Mouse (Mus musculus) G1E (cell line): ENCODE data around the gene Ipo13. TPM values are rescaled to one million over a fixed set of nuclear protein-coding genes. Genes with fewer than 3 reads are reported as not detected.

Experiments
- ATAC-seq: 2 replicates; pipeline ENCODE4 v1.8.0; 2016; ENCODE audit warnings: mild to moderate bottlenecking; ENCODE audit not compliant: insufficient number of reproducible peaks, poor library complexity, low FRiP score, severe bottlenecking; ENCODE audit errors: extremely low read depth
- DNase-seq: peaks from one replicate; pipeline ENCODE4 v3.0.0; 2012; ENCODE audit warnings: low spot score
- H3K27me3 ChIP-seq: 2 replicates; pipeline ENCODE4 v1.6.1; 2012; ENCODE audit warnings: mild to moderate bottlenecking, low read length, inconsistent platforms; ENCODE audit not compliant: insufficient read depth
- H3K36me3 ChIP-seq: replicated peaks from 2 replicates; pipeline ENCODE3; 2012; ENCODE audit warnings: mild to moderate bottlenecking, inconsistent platforms
- H3K4me1 ChIP-seq: 2 replicates; pipeline ENCODE4 v1.6.1; 2012; ENCODE audit warnings: low read depth, low read length, inconsistent platforms, mixed read lengths; ENCODE audit not compliant: insufficient read depth
- H3K4me3 ChIP-seq: 2 replicates; pipeline ENCODE4 v1.5.1; 2012; ENCODE audit warnings: low read depth, mild to moderate bottlenecking, inconsistent platforms, low read length, moderate library complexity, mixed read lengths
- H3K9me3 ChIP-seq: replicated peaks from 2 replicates; pipeline ENCODE4 v1.6.1; 2012; ENCODE audit warnings: inconsistent platforms
- CTCF ChIP-seq: IDR thresholded peaks from 2 replicates; pipeline ENCODE4 v1.5.1; 2012; ENCODE audit warnings: low read depth, low read length, inconsistent platforms, mixed read lengths
- GATA1 ChIP-seq: IDR thresholded peaks from 2 replicates; pipeline ENCODE4 v1.6.1; 2012; ENCODE audit warnings: borderline replicate concordance, low read length, inconsistent platforms, mixed read lengths
- GATA2 ChIP-seq: IDR thresholded peaks from 2 replicates; pipeline ENCODE4 v1.6.1; 2012; ENCODE audit warnings: low read depth, low read length, inconsistent platforms, borderline replicate concordance
- POLR2AphosphoS5 ChIP-seq: IDR thresholded peaks from 2 replicates; pipeline ENCODE4 v1.6.1; 2012; ENCODE audit warnings: low read depth, low read length, inconsistent platforms; ENCODE audit not compliant: insufficient replicate concordance
- TAL1 ChIP-seq: conservative IDR thresholded peaks from 2 replicates; pipeline ENCODE4 v1.6.1; 2012; ENCODE audit warnings: low read depth, low read length, inconsistent platforms, mixed read lengths
- polyA plus RNA-seq: library from polyadenylated mRNA; stranded (reverse); fragments of >175 nt; gene quantifications from 2 replicates; pipeline ENCODE4 v1.2.3, GENCODE M21; 2012
- total RNA-seq, 2 experiments: library from RNA; stranded (forward) in 1 of 2; stranded (reverse) in 1 of 2; fragments of 200-1000 nt in 1 of 2; fragments of >200 nt in 1 of 2; fragmentation: Nextera tagmentation in 1 of 2; gene quantifications; 2 replicates each; pipeline ENCODE4 v1.2.3; 2014 to 2017

The Ipo13 gene
- total and polyA plus RNA-seq, 3 experiments: 8.9 to 25.1 (median 18.8) TPM

DNA sequence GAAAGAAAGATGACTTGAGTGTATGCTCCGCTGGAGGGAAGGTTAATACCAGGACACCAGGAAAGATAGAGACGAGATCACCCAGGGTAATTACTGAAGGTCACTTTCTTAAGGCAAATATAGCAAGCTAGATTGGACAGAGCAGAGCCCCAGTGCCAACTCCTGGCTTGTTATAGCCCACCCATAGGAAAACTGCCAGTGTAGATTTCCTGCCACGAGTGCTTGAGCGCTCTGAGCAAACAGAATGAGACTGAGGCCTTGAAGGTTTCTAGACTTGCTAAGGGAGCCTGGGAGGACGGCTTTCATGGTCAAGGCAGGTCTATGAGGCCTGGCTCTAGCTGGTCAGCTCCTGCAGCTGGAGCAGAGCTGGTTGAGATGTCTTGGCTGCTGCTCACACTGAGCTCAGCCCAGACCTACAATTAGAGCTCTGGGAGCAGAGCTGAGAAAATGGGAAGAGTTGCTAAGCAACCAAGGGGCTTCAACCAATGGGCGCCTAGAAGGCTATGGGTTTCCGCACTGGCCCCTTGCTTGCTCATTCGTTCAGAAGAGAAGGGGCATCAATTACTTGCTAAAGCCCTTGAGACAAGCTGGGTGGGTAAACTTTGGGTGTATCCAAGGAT is 5.9 kb downstream of the Ipo13 start:
- H3K36me3 ChIP-seq: peaks cover 82% of the 10 kb centered on the region
- no peak overlapping the region for H3K4me3 ChIP-seq
- no peaks in the 10 kb centered on the region for H3K27me3 ChIP-seq
- peaks cover 18% of the 10 kb centered on the region for H3K4me1 ChIP-seq
- no peaks in the 10 kb centered on the region for H3K9me3 ChIP-seq
- TF ChIP-seq GATA2: no peak
- no peak for TF ChIP-seq POLR2AphosphoS5
- no peak for TF ChIP-seq TAL1
- no peak for TF ChIP-seq CTCF
- TF ChIP-seq GATA1: no peak
- no peak for DNase-seq
- no peak for ATAC-seq

- H3K9me3 ChIP-seq: no peaks in the 10 kb centered on the region
- peaks cover 89% of the 10 kb centered on the region for H3K36me3 ChIP-seq
- H3K4me1 ChIP-seq: no peaks in the 10 kb centered on the region; the same call in 1 of the 2 replicates
- ATAC-seq: no peak
- no peak for DNase-seq
- no peaks in the 10 kb centered on the region for H3K27me3 ChIP-seq
- TF ChIP-seq GATA1: no peak
- no peak for TF ChIP-seq CTCF
- no peak for TF ChIP-seq POLR2AphosphoS5
- no peak for TF ChIP-seq TAL1
- TF ChIP-seq GATA2: no peak
- no peak overlapping the region for H3K4me3 ChIP-seq
Observed at GRCm38 (mm10) chr4:117906196-117906595, 8.6 kb downstream of the Ipo13 start.

DNA sequence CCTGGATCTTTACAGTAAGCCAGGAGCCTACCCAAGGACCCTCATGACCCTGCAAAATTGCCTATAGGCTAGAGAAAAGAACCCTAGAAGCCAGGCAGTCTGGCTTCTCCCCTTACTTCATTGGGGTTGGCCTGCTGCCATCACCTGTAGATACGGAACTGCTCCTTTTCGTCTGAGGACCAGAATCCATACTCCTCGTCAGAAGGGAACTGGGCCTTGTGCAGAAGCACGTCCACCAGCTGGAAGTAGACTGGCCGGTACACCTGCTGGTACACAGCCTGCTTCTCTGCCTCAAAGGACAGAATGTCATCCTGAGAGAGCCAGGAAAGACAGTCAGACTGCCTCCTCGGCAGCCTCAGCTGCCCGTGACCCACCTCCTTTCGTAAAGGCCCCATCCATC is 10.0 kb downstream of the Ipo13 start:
- ATAC-seq (no peak), DNase-seq (no peak)
- TF ChIP-seq POLR2AphosphoS5 (no peak), GATA2 (no peak), CTCF (no peak), GATA1 (no peak), TAL1 (no peak)
- H3K27me3 ChIP-seq: no peaks in the 10 kb centered on the region
- H3K4me3 ChIP-seq: no peak overlapping the region
- no peaks in the 10 kb centered on the region for H3K9me3 ChIP-seq
- peaks cover 94% of the 10 kb centered on the region for H3K36me3 ChIP-seq
- no peaks in the 10 kb centered on the region; the same call in 1 of the 2 replicates for H3K4me1 ChIP-seq

DNA sequence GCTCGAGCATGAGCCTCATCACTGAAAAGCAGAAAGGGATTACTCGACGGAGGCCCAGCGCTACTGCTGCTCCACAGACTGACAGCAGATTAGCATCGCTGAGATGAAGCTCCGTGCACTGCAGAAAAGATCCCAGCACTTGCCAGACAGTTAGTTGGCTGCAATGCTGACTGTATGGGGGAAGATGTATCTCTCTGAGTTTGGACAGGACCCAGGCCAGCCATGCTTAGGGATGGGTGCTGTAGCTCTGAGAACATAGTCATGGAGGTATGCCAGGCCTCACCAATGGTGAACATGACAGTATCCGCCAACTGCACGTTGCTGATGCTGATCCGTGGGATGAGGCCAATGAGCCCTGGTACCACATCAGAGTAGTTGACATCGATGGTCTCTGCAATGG is 10.7 kb downstream of the Ipo13 start:
- ATAC-seq: no peak
- H3K36me3 ChIP-seq: peaks cover 95% of the 10 kb centered on the region

GRCm38 (mm10) chr4:117898111-117898510 is 16.7 kb downstream of the Ipo13 start:
- Histone ChIP-seq H3K36me3 (peaks cover 96% of the 10 kb centered on the region), H3K27me3 (no peaks in the 10 kb centered on the region), H3K9me3 (no peaks in the 10 kb centered on the region), H3K4me3 (no peak overlapping the region), H3K4me1 (peaks cover 2% of the 10 kb centered on the region; the same call in 1 of the 2 replicates)
- ATAC-seq: no peak
- no peak for DNase-seq
- TF ChIP-seq GATA2: no peak
- no peak for TF ChIP-seq POLR2AphosphoS5
- no peak for TF ChIP-seq GATA1
- TF ChIP-seq TAL1: no peak

More for the DNA sequence above, 10.7 kb downstream of the Ipo13 start:
- Histone ChIP-seq H3K4me3 (no peak overlapping the region), H3K4me1 (no peaks in the 10 kb centered on the region; the same call in 1 of the 2 replicates), H3K9me3 (no peaks in the 10 kb centered on the region), H3K27me3 (no peaks in the 10 kb centered on the region)
- no peak for TF ChIP-seq GATA2
- no peak for TF ChIP-seq GATA1
- TF ChIP-seq CTCF: no peak
- no peak for TF ChIP-seq TAL1
- TF ChIP-seq POLR2AphosphoS5: no peak
- DNase-seq: no peak

- Histone ChIP-seq H3K9me3 (no peaks in the 10 kb centered on the region), H3K27me3 (no peaks in the 10 kb centered on the region), H3K4me3 (no peak overlapping the region), H3K36me3 (peaks cover 77% of the 10 kb centered on the region), H3K4me1 (peaks cover 10% of the 10 kb centered on the region)
- DNase-seq: no peak
- no peak for TF ChIP-seq TAL1
- no peak for TF ChIP-seq POLR2AphosphoS5
- no peak for TF ChIP-seq GATA1
- TF ChIP-seq GATA2: no peak
- no peak for TF ChIP-seq CTCF
- no peak for ATAC-seq
Observed at GRCm38 (mm10) chr4:117896031-117896430, 18.8 kb downstream of the Ipo13 start.

DNA sequence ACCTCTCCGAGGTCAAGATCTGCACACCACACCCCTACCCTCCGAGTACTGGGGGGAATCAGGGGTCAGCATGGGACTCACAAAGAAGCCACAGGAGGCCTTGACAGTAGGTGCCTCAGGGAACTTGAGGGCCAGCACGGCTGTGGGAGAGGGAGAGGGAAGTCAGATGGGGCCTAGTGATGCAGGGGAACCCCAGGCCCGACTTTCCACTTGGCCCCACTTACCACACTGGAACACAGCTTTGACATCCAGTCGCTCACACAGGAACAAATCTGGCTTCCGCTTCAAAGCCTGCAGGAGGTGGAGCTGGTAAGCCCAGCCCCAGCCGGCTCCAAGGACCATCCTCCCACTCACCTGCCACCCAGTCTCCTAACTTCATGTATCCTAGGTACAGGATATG is 19.5 kb downstream of the Ipo13 start:
- Histone ChIP-seq H3K36me3 (peaks cover 77% of the 10 kb centered on the region), H3K4me1 (peaks cover 16% of the 10 kb centered on the region), H3K4me3 (no peak overlapping the region), H3K27me3 (no peaks in the 10 kb centered on the region), H3K9me3 (no peaks in the 10 kb centered on the region)
- no peak for TF ChIP-seq GATA2
- no peak for TF ChIP-seq GATA1
- no peak for TF ChIP-seq TAL1
- DNase-seq (no peak), ATAC-seq (no peak)
